Mouse (Mus musculus): ENCODE results near the gene Kdf1. TPM values are rescaled to one million over a fixed set of nuclear protein-coding genes. Genes with fewer than 3 reads are reported as not detected.
"Not testable (repeated sequence)": the region's sequence is repeated elsewhere in the genome, so short reads cannot be mapped to it uniquely, and the experiment has no call there.

Gene Kdf1
- total RNA-seq, 2 experiments from 2014 or later: not detected

DNA sequence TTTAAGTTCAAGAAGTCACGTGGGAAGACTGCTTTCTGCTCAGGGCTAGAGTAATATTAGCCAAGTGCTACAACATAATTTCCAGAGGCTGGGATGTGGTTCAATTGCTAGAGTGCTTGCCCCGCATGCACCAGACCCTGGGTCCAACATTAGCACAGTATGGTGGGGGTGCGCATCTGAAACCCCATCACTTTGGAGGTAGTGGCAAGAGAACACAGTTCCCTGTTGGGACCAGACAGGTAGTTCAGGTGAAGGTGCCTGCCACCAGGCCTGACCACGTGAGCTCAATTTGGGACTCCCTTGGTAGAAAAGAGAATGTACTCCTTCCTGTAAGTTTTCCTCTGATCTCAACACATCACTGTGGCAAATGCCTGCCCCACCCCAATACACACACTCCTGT is 23.9 kb upstream of the Kdf1 start:
- no peak for DNase-seq
- intact Hi-C loops (cut with DNase I): loop anchor here (1.0 kb wide), 1 partner anchor 16 kb away; no protein-coding TSS in a partner anchor

DNA sequence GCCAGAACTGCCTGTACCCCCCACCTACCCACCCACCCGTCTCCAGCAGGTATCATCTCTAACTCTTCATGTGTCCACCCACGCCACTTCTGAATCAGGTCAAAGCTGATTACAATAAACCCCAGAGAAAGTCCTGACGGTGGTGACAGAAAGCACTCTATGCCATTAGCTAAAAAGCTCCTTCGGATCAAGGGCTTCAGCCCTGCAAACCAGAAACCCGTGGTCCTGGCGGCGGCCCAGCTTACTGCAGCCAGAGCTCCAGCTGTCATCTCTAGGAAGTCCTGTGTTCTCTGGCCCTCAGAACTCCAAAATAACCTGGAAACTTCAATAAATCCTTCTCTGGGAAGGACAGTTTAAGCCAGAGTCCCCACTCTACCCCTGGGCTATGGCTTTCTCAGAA is 23.1 kb upstream of the Kdf1 start:
- no peak for DNase-seq
- intact Hi-C loops (cut with DNase I): no loop called here

DNA sequence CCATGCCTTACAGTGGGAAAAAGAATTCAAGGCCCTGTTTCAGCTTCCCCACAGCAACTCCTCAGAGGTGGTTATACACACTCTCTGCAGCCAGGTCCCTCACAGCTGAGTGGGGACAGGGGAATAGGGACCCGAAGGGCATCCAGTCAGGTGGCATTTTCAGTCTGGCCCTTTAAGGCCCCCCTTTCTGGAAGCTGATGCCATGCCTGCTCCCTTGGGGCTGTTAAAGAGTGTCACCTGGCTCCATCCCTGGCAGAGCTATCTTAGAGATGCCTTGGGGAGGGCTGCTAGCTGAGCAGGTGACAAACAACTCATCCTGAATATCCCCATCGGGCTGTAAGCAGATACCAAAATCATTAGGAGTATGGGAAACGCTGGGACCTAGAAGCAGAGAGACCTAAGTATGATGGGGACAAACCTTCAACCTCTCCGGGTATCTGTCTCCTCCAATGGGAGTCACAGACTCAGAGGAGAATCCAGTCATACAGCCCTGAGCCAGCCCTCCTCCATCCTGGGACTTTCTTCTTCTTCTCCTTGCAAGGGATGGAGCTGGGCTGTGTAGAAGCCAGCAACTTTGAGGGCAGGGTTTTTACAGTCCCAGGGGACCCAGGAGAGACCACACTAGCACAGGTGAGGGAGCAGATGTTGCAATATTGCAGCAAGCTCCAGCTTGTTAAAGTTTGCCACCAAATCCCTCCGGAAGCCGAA is 21.9 kb upstream of the Kdf1 start:
- intact Hi-C loops (cut with DNase I): no loop called here
- no peak for DNase-seq

DNA sequence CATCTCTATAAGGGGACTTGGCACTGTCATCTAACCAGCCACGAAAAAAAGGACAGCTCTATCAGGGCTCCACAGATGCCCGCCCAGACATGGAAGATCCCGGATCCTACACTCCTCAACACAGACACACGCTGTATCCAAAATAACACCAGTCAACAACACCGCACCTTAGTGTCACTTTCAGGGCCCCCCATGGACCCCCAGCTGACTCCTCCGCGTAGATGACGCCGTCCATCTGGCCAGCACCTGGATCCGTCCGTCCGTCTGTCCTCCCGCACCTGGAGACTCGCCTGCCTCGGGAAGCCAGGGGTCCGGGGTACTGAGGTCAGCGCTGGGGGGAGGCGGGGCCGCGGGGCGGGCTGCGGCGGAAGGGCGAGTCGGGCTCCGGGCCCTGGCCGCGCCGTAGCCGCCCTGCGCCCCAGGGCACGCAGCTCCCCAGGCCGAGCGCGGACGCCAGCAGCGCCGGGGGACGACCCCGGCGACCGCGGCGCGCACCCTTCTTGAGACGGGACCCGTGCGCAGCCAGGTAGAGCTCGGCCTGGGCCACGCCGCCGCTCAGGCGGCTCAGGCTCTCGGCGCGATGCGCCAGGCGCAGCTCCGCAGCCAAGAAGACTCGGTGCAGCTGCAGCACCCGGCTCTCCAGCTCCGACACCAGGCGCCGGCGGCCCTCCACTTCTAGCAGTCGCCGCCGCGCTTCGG is 21.2 kb upstream of the Kdf1 start:
- intact Hi-C loops (cut with DNase I): no loop called here
- peak in 1 of 2 experiments; percentile 53 for DNase-seq

- intact Hi-C loops (cut with DNase I): no loop called here
- peak; percentile 57 to 61 for DNase-seq
Measured at GRCm38 (mm10) chr4:133498160-133498724, 20.5 kb upstream of the Kdf1 start, which contains the start of gene Trnp1. Gene Trnp1 (minus strand): TSS chr4:133498550.

DNA sequence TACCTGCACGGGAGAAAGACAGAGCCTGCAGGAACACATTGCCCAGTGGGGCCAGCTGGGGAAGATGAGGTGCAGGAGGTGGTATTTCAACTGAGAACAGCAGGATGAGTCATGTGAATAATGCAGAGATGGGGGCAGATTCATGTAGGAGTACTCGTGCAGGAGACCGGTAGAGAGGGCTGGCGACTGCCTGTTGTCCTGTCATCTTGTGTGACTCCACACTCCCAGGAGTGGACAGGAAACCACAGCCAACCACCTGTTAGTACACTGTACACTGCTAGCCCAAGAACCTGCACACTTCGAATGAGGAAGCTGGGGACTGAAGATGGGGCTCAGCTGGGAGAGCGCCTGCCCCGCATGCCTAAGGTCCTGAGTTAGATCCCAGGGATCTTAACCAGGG is 17.2 kb upstream of the Kdf1 start:
- intact Hi-C loops (cut with DNase I): no loop called here

DNA sequence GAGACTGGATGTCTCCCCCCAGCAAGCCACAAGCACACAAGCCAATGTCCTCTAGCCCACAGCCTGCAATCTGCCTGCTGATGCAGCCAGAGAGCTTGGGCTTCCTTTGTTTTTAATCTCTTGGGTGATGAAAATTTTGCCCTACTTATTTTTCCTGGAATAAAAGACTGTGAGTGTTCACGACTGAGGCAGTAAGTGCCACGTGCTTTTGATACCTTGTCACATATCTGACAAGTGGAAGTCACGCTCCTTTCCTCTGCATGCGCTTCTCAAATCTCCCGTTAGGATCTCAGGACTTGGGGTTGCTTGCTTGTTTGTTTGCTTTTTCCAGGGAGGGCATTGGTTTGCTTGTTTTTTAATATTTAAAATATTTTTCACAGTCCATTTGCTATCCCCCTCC is 14.5 kb upstream of the Kdf1 start:
- intact Hi-C loops (cut with DNase I): no loop called here
- no peak for DNase-seq

More for the DNA sequence above, 17.2 kb upstream of the Kdf1 start:
- no peak for DNase-seq

GRCm38 (mm10) chr4:133504755-133505485 is 13.8 kb upstream of the Kdf1 start:
- no peak for DNase-seq
- intact Hi-C loops (cut with DNase I): loop anchor here (5.0 kb wide), 1 partner anchor 33 kb away; no protein-coding TSS in a partner anchor

- DNase-seq: no peak
- intact Hi-C loops (cut with DNase I): loop anchor here (5.0 kb wide), 1 partner anchor 34 kb away; no protein-coding TSS in a partner anchor
Measured at GRCm38 (mm10) chr4:133506573-133506972, 12.2 kb upstream of the Kdf1 start.

DNA sequence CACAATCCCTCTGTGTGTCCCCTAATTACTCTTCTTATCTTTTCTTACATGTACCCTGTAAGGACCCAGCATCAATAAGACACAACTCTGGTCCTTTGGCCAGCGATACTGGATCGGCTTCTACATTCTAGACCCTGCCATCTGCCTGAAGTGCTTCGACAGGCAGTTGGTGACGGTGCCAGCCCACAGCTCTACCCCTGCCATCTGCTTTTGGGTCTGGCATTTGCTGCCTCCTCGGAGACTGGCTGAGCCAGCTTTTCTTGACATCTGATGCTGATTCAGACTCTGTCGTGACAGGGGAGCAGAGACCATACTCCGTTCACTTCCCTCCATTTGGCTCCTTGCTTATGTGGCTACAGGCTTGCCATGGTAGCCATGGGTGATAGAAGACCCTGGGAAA is 9.8 kb upstream of the Kdf1 start:
- DNase-seq: no peak
- intact Hi-C loops (cut with DNase I): loop anchor here (5.0 kb wide), 1 partner anchor 37 kb away; no protein-coding TSS in a partner anchor

DNA sequence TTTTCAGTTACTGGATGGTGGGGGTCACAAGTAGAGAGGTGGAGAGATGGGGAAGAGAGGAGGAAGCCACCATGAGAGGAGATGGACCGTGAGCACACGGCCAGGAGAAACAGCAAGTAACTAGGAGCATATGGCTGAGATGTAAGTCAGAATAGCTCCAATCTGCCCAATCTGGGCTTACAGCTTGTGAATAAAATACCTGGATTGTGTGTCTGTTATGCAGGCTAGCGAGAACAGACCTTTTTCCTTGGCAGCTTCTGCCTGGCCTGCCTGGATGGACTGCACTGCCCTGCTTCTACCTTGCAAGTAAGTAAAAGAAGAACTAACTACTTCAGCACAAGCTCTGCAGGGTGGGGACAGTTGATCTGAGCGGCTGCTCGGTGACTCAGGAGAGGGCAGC is 7.7 kb upstream of the Kdf1 start:
- intact Hi-C loops (cut with DNase I): loop anchor here (5.0 kb wide), 1 partner anchor 89 kb away; no protein-coding TSS in a partner anchor
- DNase-seq: no peak

DNA sequence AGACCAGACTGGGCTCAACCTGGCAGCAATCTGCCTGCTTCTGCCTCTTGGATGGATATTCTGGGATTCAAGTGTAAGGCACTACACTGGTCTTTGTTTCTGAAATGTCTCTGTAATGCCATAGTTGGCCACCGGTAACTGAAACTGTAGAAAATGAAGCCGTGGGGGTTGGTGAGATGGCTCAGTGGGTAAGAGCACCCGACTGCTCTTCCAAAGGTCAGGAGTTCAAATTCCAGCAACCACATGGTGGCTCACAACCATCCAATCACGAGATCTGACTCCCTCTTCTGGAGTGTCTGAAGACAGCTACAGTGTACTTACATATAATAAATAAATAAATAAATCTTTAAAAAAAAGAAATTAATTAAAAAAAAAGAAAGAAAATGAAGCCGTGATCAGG is 6.3 kb upstream of the Kdf1 start:
- intact Hi-C loops (cut with DNase I): loop anchor here (5.0 kb wide), 1 partner anchor 90 kb away; no protein-coding TSS in a partner anchor
- not testable (repeated sequence) for DNase-seq

- peak; percentile 69 to 74 for DNase-seq
Measured at GRCm38 (mm10) chr4:133512972-133513371, 5.8 kb upstream of the Kdf1 start.

GRCm38 (mm10) chr4:133519369-133519665 is 554 bp downstream of the Kdf1 start:
- intact Hi-C loops (cut with DNase I): no loop called here
- no peak for DNase-seq

More at GRCm38 (mm10) chr4:133512972-133513371, 5.8 kb upstream of the Kdf1 start:
- intact Hi-C loops (cut with DNase I): loop anchor here (5.0 kb wide), 1 partner anchor 91 kb away; no protein-coding TSS in a partner anchor

- intact Hi-C loops (cut with DNase I): no loop called here
- DNase-seq: no peak
Measured at GRCm38 (mm10) chr4:133521502-133521901, 2.7 kb downstream of the Kdf1 start.

DNA sequence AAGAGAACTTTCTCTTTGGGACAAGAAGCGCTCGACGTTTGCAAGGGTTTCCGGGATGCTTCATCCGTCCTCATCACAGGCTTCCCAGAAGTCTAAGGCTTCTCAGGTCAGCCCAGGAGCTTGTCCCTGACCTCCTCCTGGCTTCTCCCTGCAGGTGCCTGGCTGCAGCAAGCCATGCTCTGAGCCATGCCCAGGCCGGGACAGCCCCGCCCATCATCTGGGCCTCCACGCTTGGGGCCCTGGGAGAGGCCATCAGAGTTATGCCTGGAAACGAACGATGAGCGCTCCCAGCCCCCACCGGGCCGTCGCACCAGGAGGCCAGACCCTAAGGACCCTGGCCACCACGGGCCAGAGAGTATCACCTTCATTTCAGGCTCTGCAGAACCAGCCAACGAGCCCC is 9.0 kb downstream of the Kdf1 start:
- intact Hi-C loops (cut with DNase I): no loop called here
- DNase-seq: no peak

DNA sequence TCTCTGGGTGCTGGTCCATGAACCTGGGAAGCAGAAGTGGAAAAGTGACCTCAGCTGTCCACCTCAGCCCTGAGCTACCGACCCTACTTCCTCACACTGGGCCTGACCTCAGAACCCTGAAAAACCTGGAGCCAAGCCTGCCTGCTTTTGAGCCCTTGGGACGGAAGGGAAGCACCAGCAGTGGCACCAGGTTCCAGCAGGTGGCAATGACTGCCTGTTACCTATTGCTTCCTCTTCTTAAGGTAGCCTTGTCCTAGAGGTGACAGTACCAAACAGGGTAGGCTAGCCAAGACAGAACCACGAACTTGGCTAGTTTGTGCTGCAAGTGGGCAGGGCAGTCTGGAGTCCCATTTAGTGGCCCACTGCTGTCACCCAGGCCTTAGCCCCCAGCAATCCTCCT is 14.0 kb downstream of the Kdf1 start:
- no peak for DNase-seq
- intact Hi-C loops (cut with DNase I): no loop called here

DNA sequence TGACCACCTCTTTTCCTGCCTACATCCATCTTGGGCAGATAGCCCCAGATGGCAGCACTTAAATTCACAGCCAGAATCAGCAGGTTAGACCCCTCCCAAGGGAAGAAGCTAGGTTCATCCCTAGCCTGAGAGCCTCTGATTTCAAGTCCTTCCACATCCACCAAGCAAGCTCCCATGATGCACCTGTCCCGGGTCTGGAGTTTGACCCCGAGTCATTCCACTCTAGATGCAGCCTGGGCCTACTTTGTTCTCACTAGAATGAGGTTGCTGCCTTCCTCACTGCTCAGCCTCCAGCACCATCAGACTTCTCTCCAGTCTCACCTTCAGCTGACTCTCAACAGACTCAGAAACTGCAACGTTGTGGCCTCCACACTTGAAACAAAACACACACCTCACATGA is 17.3 kb downstream of the Kdf1 start:
- intact Hi-C loops (cut with DNase I): no loop called here
- DNase-seq: no peak

DNA sequence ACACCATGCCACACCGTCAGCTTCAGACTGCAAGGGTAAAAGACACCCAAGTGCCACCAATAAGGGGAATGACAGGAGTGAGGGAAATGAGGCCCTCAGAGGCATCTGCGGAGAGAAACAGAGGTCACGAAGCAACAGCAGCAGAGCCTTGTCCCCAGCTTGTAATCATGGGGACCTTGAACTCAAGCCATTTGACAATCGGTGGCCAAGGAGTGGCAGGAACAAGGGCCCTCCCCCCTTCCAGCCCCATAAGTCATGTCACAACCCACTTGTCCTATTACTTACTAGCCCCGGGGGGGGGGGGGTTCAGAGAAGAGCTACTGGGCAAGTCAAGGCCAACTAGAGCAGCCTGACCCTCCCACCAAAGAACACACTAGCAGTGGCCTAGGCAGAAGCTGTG is 17.9 kb downstream of the Kdf1 start:
- intact Hi-C loops (cut with DNase I): no loop called here
- DNase-seq: no peak

GRCm38 (mm10) chr4:133545272-133546231 is 26.8 kb downstream of the Kdf1 start, which contains the start of gene Nudc:
Gene Nudc (minus strand): TSS chr4:133545996.
- intact Hi-C loops (cut with DNase I): no loop called here
- DNase-seq: peak; percentile 94
